8 mouse cellular contexts compared by ENCODE assay signal in genomic region chr12:101816810-101817209, GRCm38 (mm10). TPM values are rescaled to one million over a fixed set of nuclear protein-coding genes. Genes with fewer than 3 reads are reported as not detected.
A peak's percentile ranks its signal among the peaks of the same experiment; 100 is the strongest.
DNase-seq lines count a peak whose midpoint lies in the region; ATAC-seq lines count a peak whose summit lies in the region.
"Had no signal": no experiment of that assay in that cellular context is flagged by ENCODE, and none has a peak within 500 bp of the region (broad histone marks: within the 10 kb centered on the region; RNA-seq: fewer than 3 reads in every experiment).

No protein-coding gene starts in this region.

- no peak overlapping the region for H3K27ac ChIP-seq in liver, embryonic 11.5 days (ENCODE audit: low read depth, low read length)
- H3K27ac ChIP-seq in limb, embryonic 12.5 days = no peak overlapping the region

- no peak for ATAC-seq in liver, embryonic 11.5 days (replicated peaks; ENCODE audit: low FRiP score)
- ATAC-seq in limb, embryonic 12.5 days (ENCODE audit: insufficient number of reproducible peaks, insufficient read depth, low FRiP score, low TSS enrichment, low read depth) = no peak
- no peak for ATAC-seq in megakaryocyte, adult 5-6 weeks (ENCODE audit: poor library complexity, severe bottlenecking)

- H3K4me1 ChIP-seq in liver, embryonic 11.5 days (replicated peaks; ENCODE audit: control insufficient read depth, insufficient read depth, low read length) = 0 out of 2 replicates have a peak, but pooled peaks cover 3% of the 10 kb centered on the region
- H3K4me1 ChIP-seq in limb, embryonic 12.5 days (replicated peaks) = peaks cover 24% of the 10 kb centered on the region

- no peak overlapping the region for H3K4me2 ChIP-seq in liver, embryonic 11.5 days
- peak overlapping the region; percentile 85 for H3K4me2 ChIP-seq in limb, embryonic 12.5 days

- H3K36me3 ChIP-seq in liver, embryonic 11.5 days (ENCODE audit: control insufficient read depth, insufficient read depth, low read length) = no peaks in the 10 kb centered on the region
- no peaks in the 10 kb centered on the region for H3K36me3 ChIP-seq in limb, embryonic 12.5 days

- 39% methylated on average over 5 of the region's 5 CpGs for WGBS in liver, embryonic 11.5 days
- WGBS in limb, embryonic 12.5 days = 48% methylated on average over 5 of the region's 5 CpGs

- H3K27me3 ChIP-seq in liver, embryonic 11.5 days (replicated peaks; ENCODE audit: control insufficient read depth, insufficient read depth, low read length) = peaks cover 30% of the 10 kb centered on the region
- peaks cover 4% of the 10 kb centered on the region; the same call in 1 of the 2 replicates for H3K27me3 ChIP-seq in limb, embryonic 12.5 days

- no peak overlapping the region for H3K9ac ChIP-seq in liver, embryonic 11.5 days (ENCODE audit: low read depth, low read length)
- H3K9ac ChIP-seq in limb, embryonic 12.5 days (replicated peaks) = no peak overlapping the region

- no peaks in the 10 kb centered on the region for H3K9me3 ChIP-seq in liver, embryonic 11.5 days (ENCODE audit: control insufficient read depth, low read length)
- H3K9me3 ChIP-seq in limb, embryonic 12.5 days = no peaks in the 10 kb centered on the region
- H3K9me3 ChIP-seq: megakaryocyte, embryonic 14.5 days had no signal

- H3K4me3 ChIP-seq in liver, embryonic 11.5 days (ENCODE audit: low read depth, low read length) = no peak overlapping the region
- 0 out of 2 replicates have a peak overlapping the region, but pooled peaks have one; percentile 50 for H3K4me3 ChIP-seq in limb, embryonic 12.5 days (replicated peaks)
- H3K4me3 ChIP-seq: megakaryocyte, embryonic 14.5 days had no signal

- peak; percentile 9 for DNase-seq in liver
- no peak for DNase-seq in liver, embryonic 11.5 days (ENCODE audit: low spot score)
- DNase-seq in c-Kit-positive CD71-negative TER-119-negative erythroid progenitor cells, embryonic 14.5 days (ENCODE audit: low read depth) = peak; percentile 32
- peak; percentile 41 for DNase-seq in retina, postnatal 1 day
- no peak for DNase-seq in adrenal gland, postnatal 14 days

RNA-seq across cellular contexts. Expression of gene Fbln5, which starts 2.0 kb away (rescaled TPM):
- 4.3 and 4.4 TPM in 2 replicates for polyA plus RNA-seq in liver, embryonic 11.5 days (2014; fragmentation: Nextera tagmentation; extraction: Ambion mirVana)
- polyA plus RNA-seq in limb, embryonic 12.5 days (2016; fragmentation: Nextera tagmentation; extraction: Ambion mirVana) = 30.8 and 32.3 TPM in 2 replicates
- 0.33 and 0.89 TPM in 2 replicates for total RNA-seq in megakaryocyte, adult 5-6 weeks (2015)
- total RNA-seq in megakaryocyte, adult 5-6 weeks (2017) = 0.48 TPM in 1 of 2 replicates, not detected in the other
- total RNA-seq in adrenal gland, postnatal 14 days (2021) = 57.7 and 60.3 TPM in 2 replicates

Comparison
In these comparisons a context has a peak if more than half of its experiments do, and no peak if none do; other contexts are left out.
1. DNase-seq: peak in liver (single experiment), c-Kit-positive CD71-negative TER-119-negative erythroid progenitor cells, embryonic 14.5 days (single experiment) and retina, postnatal 1 day (single experiment); none in liver, embryonic 11.5 days (single experiment) and adrenal gland, postnatal 14 days (single experiment).
2. RNA of gene Fbln5, which starts 2.0 kb away (total RNA-seq): 57.7 to 60.3 TPM in adrenal gland, postnatal 14 days; 0.33 to 0.89 TPM in megakaryocyte, adult 5-6 weeks; every median in the first group is over 10 times any median in the second.